Mouse (Mus musculus) forebrain, embryonic 16.5 days (tissue): ENCODE measurements around the gene Grrp1. TPM values are rescaled to one million over a fixed set of nuclear protein-coding genes. Genes with fewer than 3 reads are reported as not detected.
"Not testable (repeated sequence)": the region's sequence is repeated elsewhere in the genome, so short reads cannot be mapped to it uniquely, and the experiment has no call there.

Experiments used
- ATAC-seq: fragments of 200-750 bp; cut with Nextera tagmentation; 2 replicates; pipeline ENCODE4 v1.8.0; 2017; ENCODE audit warnings: mild to moderate bottlenecking, moderate library complexity
- H3K27ac ChIP-seq: fragments of 300-500 bp; sonication (generic); 2 replicates; pipeline ENCODE4 v1.5.1; 2014; ENCODE audit warnings: low read length, control low read depth
- H3K27me3 ChIP-seq: fragments of 300-500 bp; sonication (generic); replicated peaks from 2 replicates; pipeline ENCODE4 v1.6.1; 2014; ENCODE audit warnings: low read length; ENCODE audit not compliant: control insufficient read depth, insufficient read depth
- H3K36me3 ChIP-seq: fragments of 300-500 bp; sonication (generic); 2 replicates; pipeline ENCODE4 v1.6.1; 2014; ENCODE audit not compliant: control insufficient read depth, insufficient read depth
- H3K4me1 ChIP-seq: fragments of 300-500 bp; sonication (generic); replicated peaks from 2 replicates; pipeline ENCODE4 v1.6.1; 2014; ENCODE audit warnings: low read length; ENCODE audit not compliant: control insufficient read depth, insufficient read depth
- H3K4me2 ChIP-seq: fragments of 300-500 bp; sonication (generic); 2 replicates; pipeline ENCODE4 v1.6.1; 2014; ENCODE audit warnings: mild to moderate bottlenecking, low read length, control low read depth
- H3K4me3 ChIP-seq: fragments of 300-500 bp; sonication (generic); replicated peaks from 2 replicates; pipeline ENCODE4 v1.5.1; 2014; ENCODE audit warnings: mild to moderate bottlenecking, low read length, control low read depth
- H3K9ac ChIP-seq: fragments of 300-500 bp; sonication (generic); replicated peaks from 2 replicates; pipeline ENCODE4 v1.6.1; 2014; ENCODE audit warnings: low read depth, low read length, control low read depth
- H3K9me3 ChIP-seq: fragments of 300-500 bp; sonication (generic); 2 replicates; pipeline ENCODE4 v1.6.1; 2016; ENCODE audit warnings: low read length; ENCODE audit not compliant: control insufficient read depth
- WGBS: fragments of 180-500 bp; shearing (Covaris S2); extraction: QIAGEN DNeasy Blood & Tissue Kit; methylation state at CpG from one replicate; pipeline ENCODE4 v1.1.7; 2014; 5-methylcytosine and 5-hydroxymethylcytosine counted together
- polyA plus RNA-seq: library from polyadenylated mRNA; unstranded; fragments of >200 nt; fragmentation: Nextera tagmentation; extraction: Ambion mirVana; gene quantifications from 2 replicates; pipeline ENCODE4 v1.2.1, GENCODE M21; 2015

Gene Grrp1
- polyA plus RNA-seq, 1 experiment from 2014 or later, result 12.5 TPM

GRCm38 (mm10) chr4:134272731-134273416 lies 19.0 kb upstream of the Grrp1 start:
- ATAC-seq, result no peak
- WGBS, result 34% methylated on average over 12 of the region's 13 CpGs
- Histone ChIP-seq H3K27ac (no peak overlapping the region), H3K4me2 (no peak overlapping the region), H3K4me1 (no peaks in the 10 kb centered on the region), H3K27me3 (no peaks in the 10 kb centered on the region), H3K4me3 (no peak overlapping the region), H3K9me3 (no peaks in the 10 kb centered on the region), H3K9ac (no peak overlapping the region), H3K36me3 (peaks cover 16% of the 10 kb centered on the region)

DNA sequence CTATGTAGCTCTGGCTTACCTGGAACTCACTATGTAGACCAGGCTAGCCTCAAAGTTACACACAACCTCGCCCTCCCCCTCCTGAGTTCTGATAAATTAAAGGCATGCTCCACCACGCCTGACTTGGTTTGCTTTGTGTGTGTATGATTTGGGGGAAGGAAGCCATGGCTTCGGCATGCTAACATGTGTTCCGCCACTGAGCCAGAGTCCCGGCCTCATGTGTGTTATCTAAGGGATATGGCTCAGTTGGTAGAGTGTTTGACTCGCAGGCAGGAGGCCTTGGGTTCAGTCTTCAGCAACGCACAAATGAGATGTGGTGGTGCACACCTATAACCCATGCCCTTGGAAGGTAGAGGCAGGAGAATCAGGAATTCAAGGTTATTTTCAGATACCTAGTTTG lies 18.1 kb upstream of the Grrp1 start:
- no peak overlapping the region for H3K9ac ChIP-seq
- no peak overlapping the region for H3K4me3 ChIP-seq
- H3K4me2 ChIP-seq, result no peak overlapping the region
- H3K27ac ChIP-seq, result no peak overlapping the region
- H3K36me3 ChIP-seq, result peaks cover 8% of the 10 kb centered on the region
- ATAC-seq, result no peak
- H3K9me3 ChIP-seq, result no peaks in the 10 kb centered on the region
- H3K4me1 ChIP-seq, result no peaks in the 10 kb centered on the region
- WGBS, result 83% methylated on average over 7 of the region's 7 CpGs
- no peaks in the 10 kb centered on the region for H3K27me3 ChIP-seq

DNA sequence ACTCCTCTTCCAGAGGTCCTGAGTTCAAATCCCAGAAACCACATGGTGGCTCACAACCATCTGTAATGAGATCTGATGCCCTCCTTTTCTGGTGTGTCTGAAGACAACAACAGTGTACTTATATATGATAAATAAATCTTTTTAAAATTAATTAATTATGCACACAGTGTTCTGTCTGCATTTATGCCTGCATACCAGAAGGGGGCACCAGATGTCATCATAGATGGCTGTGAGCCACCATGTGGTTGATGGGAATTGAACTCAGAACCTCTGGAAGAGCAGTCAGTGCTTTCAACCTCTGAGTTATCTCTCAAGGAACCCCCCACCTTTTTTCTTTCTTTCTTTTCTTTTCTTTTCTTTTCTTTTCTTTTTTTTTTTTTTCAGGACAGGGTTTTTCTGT lies 15.7 kb upstream of the Grrp1 start:
- H3K4me2 ChIP-seq, H3K27me3 ChIP-seq, H3K27ac ChIP-seq, H3K36me3 ChIP-seq, ATAC-seq, H3K9ac ChIP-seq, H3K4me1 ChIP-seq, H3K9me3 ChIP-seq, H3K4me3 ChIP-seq: not testable (repeated sequence)

- no peak for ATAC-seq
- H3K4me3 ChIP-seq, result no peak overlapping the region
- no peak overlapping the region for H3K4me2 ChIP-seq
- H3K36me3 ChIP-seq, result no peaks in the 10 kb centered on the region
- WGBS, result 84% methylated on average over 19 of the region's 19 CpGs
- H3K9ac ChIP-seq, result no peak overlapping the region
- no peak overlapping the region for H3K27ac ChIP-seq
- no peaks in the 10 kb centered on the region for H3K4me1 ChIP-seq
- no peaks in the 10 kb centered on the region for H3K9me3 ChIP-seq
- no peaks in the 10 kb centered on the region for H3K27me3 ChIP-seq
Measured at GRCm38 (mm10) chr4:134268102-134268655, 14.3 kb upstream of the Grrp1 start.

DNA sequence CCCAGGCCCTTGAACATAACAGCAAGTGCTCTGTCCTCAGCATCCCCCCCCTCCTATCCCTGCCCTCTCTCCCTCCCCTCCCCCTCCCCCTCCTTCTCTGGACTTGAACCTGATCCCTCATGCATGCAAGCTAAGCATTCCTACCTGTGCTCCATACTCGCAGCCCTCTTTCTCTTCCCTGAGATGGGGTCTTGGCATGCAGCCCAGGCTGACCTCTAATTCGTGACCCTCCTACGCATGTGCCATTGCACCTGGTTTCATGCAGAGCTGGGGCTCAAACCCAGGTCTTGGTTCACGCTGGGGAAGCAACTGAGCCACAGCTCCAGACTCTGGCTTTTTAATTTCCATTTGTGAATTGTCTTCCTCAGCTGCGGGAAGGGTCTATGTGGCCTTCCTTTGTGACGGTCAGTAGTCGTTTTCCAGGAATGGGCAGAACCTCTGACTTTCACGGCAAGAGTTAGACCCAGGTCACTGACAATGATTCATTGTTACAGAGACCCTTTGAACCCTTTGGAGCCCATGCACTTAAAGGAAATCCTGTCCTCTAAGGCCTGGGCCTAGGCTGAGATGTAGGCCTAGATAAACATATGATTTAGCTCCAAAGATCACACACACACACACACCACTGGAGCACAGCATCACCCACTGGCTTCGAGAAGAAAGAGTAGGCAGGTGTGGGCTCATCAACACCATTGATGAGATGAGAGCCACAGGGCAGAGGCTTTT lies 12.1 kb upstream of the Grrp1 start:
- H3K4me3 ChIP-seq, result no peak overlapping the region
- H3K9me3 ChIP-seq, result no peaks in the 10 kb centered on the region
- no peak overlapping the region for H3K9ac ChIP-seq
- H3K27me3 ChIP-seq, result no peaks in the 10 kb centered on the region
- ATAC-seq, result no peak
- 70% methylated on average over 9 of the region's 9 CpGs for WGBS
- no peak overlapping the region for H3K4me2 ChIP-seq
- H3K4me1 ChIP-seq, result no peaks in the 10 kb centered on the region
- H3K36me3 ChIP-seq, result no peaks in the 10 kb centered on the region
- H3K27ac ChIP-seq, result no peak overlapping the region

DNA sequence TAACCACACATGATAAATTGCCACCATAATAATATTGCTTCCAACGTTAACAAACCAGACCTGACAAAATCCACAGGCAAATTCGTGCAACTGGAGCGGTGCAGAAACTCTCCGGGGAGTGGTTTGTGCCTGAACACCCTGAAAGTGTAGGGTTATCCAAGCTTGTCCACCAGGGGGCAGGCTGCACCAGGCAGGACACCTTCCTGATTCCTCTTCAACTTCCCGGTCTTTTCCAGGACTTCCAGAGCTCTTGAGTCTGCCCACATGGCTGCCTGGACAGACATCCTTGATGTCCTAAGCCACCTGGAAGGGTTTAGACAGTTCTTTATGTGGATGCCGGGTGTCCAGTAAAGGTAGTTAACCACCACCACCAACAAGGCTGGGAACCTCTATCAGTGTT lies 9.3 kb upstream of the Grrp1 start:
- Histone ChIP-seq H3K36me3 (no peaks in the 10 kb centered on the region), H3K9ac (no peak overlapping the region), H3K27ac (no peak overlapping the region), H3K4me2 (no peak overlapping the region), H3K4me1 (no peaks in the 10 kb centered on the region), H3K9me3 (no peaks in the 10 kb centered on the region), H3K27me3 (no peaks in the 10 kb centered on the region), H3K4me3 (no peak overlapping the region)
- WGBS, result 41% methylated on average over 6 of the region's 6 CpGs
- no peak for ATAC-seq

DNA sequence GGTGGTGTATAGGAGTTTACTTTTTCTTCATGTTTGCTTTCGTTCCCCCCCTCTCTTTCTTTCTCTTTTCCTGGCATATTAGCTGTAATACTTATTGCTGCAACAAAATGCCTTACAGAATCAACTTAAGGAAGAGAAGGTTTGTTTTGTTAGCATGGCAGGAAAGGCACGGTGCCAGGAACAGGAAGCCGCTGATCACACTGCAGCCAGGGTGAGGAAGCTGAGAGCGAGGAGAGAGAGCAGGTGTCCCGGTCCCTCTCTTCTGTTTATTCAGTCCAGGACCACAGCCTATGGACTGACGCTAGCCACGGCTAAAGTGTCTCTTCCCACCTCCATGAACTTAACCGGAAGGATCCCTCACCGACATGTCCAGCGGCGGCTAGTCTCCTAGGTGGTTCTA lies 4.4 kb upstream of the Grrp1 start:
- Histone ChIP-seq H3K4me1 (peaks cover 6% of the 10 kb centered on the region), H3K9ac (no peak overlapping the region), H3K9me3 (no peaks in the 10 kb centered on the region), H3K4me3 (no peak overlapping the region), H3K36me3 (no peaks in the 10 kb centered on the region), H3K27me3 (peaks cover 20% of the 10 kb centered on the region), H3K27ac (no peak overlapping the region), H3K4me2 (no peak overlapping the region)
- ATAC-seq, result no peak
- 60% methylated on average over 11 of the region's 11 CpGs for WGBS

DNA sequence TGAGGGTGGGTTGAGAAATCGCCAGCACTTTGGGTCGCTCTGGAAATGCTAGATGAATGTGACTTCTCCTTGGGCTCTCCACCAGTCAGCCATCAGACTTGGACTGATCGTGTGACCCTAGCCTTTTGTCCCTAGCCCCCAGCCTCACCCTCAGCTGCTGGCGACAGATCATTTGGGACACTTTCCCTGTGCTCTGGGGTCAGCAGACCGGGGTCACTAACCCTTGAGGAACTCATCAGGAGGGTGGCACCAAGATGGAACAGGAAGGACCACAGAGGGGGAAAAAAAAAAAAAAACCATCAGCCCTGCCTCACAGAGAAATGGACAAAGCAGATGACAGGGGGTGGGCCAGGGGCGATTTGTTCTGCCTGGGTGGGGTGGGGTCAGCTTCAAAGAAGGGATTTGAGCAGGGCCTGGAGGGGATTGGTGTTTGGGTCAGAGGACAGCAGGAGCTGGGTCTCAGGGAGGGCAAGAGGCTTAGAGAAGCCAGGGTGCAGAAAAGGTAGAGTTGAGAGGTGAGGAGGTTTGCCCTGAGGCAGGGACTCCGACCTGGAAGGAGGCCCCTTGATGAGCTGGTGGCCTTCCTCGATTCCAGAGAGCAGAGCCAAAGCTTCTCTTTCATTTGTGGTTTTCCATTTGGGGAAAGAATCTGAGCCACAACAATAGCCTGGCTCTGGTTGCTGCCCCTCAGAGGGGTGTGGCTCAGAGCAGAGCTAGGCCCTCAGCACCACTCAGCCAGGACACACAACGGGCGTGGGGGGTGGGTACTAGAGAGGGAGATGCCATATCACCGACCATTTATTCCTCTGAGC lies 3.5 kb upstream of the Grrp1 start:
- H3K4me2 ChIP-seq, result no peak overlapping the region
- peaks cover 9% of the 10 kb centered on the region for H3K4me1 ChIP-seq
- no peak overlapping the region for H3K4me3 ChIP-seq
- H3K9me3 ChIP-seq, result no peaks in the 10 kb centered on the region
- H3K27me3 ChIP-seq, result peaks cover 28% of the 10 kb centered on the region
- no peaks in the 10 kb centered on the region for H3K36me3 ChIP-seq
- H3K27ac ChIP-seq, result no peak overlapping the region
- no peak overlapping the region for H3K9ac ChIP-seq
- 15% methylated on average over 11 of the region's 11 CpGs for WGBS
- no peak for ATAC-seq
